Mouse (Mus musculus): ENCODE results near the gene Ptprn2. TPM values are rescaled to one million over a fixed set of nuclear protein-coding genes. Genes with fewer than 3 reads are reported as not detected.

The Ptprn2 gene
- polyA plus RNA-seq, 1 experiment from 2014 or later = 7.9 TPM

GRCm38 (mm10) chr12:117149176-117149575 is 663.7 kb downstream of the Ptprn2 start:
- H3K4me3 ChIP-seq = peak overlapping the region; percentile 94
- DNase-seq (ENCODE audit: low spot score) = peak; percentile 37
- H3K27me3 ChIP-seq (ENCODE audit: low read depth, poor library complexity, severe bottlenecking) = peaks cover 39% of the 10 kb centered on the region
- H3K27ac ChIP-seq (replicated peaks) = peak overlapping the region; percentile 98
- no peaks in the 10 kb centered on the region for H3K9me3 ChIP-seq (replicated peaks)
- peaks cover 29% of the 10 kb centered on the region for H3K36me3 ChIP-seq
- peaks cover 58% of the 10 kb centered on the region for H3K4me1 ChIP-seq
- 8% methylated on average over 7 of the region's 7 CpGs for WGBS

GRCm38 (mm10) chr12:117150611-117151395 is 665.3 kb downstream of the Ptprn2 start:
- WGBS = 4% methylated on average over 33 of the region's 33 CpGs
- Histone ChIP-seq H3K27ac (replicated peaks) (peak overlapping the region; percentile 98), H3K27me3 (ENCODE audit: low read depth, poor library complexity, severe bottlenecking) (peaks cover 55% of the 10 kb centered on the region)

GRCm38 (mm10) chr12:117151611-117152010 is 666.1 kb downstream of the Ptprn2 start:
- 3% methylated on average over 7 of the region's 7 CpGs for WGBS
- Histone ChIP-seq H3K36me3 (peaks cover 5% of the 10 kb centered on the region), H3K27me3 (ENCODE audit: low read depth, poor library complexity, severe bottlenecking) (peaks cover 60% of the 10 kb centered on the region), H3K9me3 (replicated peaks) (no peaks in the 10 kb centered on the region), H3K27ac (replicated peaks) (peak overlapping the region; percentile 98), H3K4me3 (peak overlapping the region; percentile 94), H3K4me1 (peaks cover 64% of the 10 kb centered on the region)
- DNase-seq (ENCODE audit: low spot score) = peak; percentile 73

More at GRCm38 (mm10) chr12:117150611-117151395, 665.3 kb downstream of the Ptprn2 start:
- Histone ChIP-seq H3K36me3 (peaks cover 13% of the 10 kb centered on the region), H3K4me3 (peak overlapping the region; percentile 94), H3K4me1 (peaks cover 63% of the 10 kb centered on the region), H3K9me3 (replicated peaks) (no peaks in the 10 kb centered on the region)
- peak; percentile 78 for DNase-seq (ENCODE audit: low spot score)

GRCm38 (mm10) chr12:117152366-117153165 is 667.0 kb downstream of the Ptprn2 start:
- 2% methylated on average over 28 of the region's 28 CpGs for WGBS
- Histone ChIP-seq H3K36me3 (0 out of 2 replicates have a peak, but pooled peaks cover under 1% of the 10 kb centered on the region), H3K27ac (replicated peaks) (peak overlapping the region; percentile 98), H3K27me3 (ENCODE audit: low read depth, poor library complexity, severe bottlenecking) (peaks cover 60% of the 10 kb centered on the region), H3K4me3 (peak overlapping the region; percentile 94), H3K9me3 (replicated peaks) (no peaks in the 10 kb centered on the region), H3K4me1 (peaks cover 68% of the 10 kb centered on the region)
- peak; percentile 68 for DNase-seq (ENCODE audit: low spot score)

GRCm38 (mm10) chr12:117153166-117153480 is 667.6 kb downstream of the Ptprn2 start:
- under 1% methylated on average over 8 of the region's 8 CpGs for WGBS
- 0 out of 2 replicates have a peak, but pooled peaks cover 6% of the 10 kb centered on the region for H3K36me3 ChIP-seq
- peak overlapping the region; percentile 94 for H3K4me3 ChIP-seq
- H3K9me3 ChIP-seq (replicated peaks) = no peaks in the 10 kb centered on the region
- H3K27ac ChIP-seq (replicated peaks) = peak overlapping the region; percentile 98
- peaks cover 63% of the 10 kb centered on the region for H3K27me3 ChIP-seq (ENCODE audit: low read depth, poor library complexity, severe bottlenecking)
- DNase-seq (ENCODE audit: low spot score) = peak; percentile 43
- peaks cover 68% of the 10 kb centered on the region for H3K4me1 ChIP-seq

- DNase-seq (ENCODE audit: low spot score) = peak; percentile 89
- under 1% methylated on average over 72 of the region's 73 CpGs for WGBS
- Histone ChIP-seq H3K4me1 (peaks cover 68% of the 10 kb centered on the region), H3K9me3 (replicated peaks) (no peaks in the 10 kb centered on the region), H3K27ac (replicated peaks) (peak overlapping the region; percentile 98), H3K27me3 (ENCODE audit: low read depth, poor library complexity, severe bottlenecking) (peaks cover 70% of the 10 kb centered on the region), H3K4me3 (peak overlapping the region; percentile 94), H3K36me3 (peaks cover 12% of the 10 kb centered on the region)
Observed at GRCm38 (mm10) chr12:117153671-117154355, 668.3 kb downstream of the Ptprn2 start.

DNA sequence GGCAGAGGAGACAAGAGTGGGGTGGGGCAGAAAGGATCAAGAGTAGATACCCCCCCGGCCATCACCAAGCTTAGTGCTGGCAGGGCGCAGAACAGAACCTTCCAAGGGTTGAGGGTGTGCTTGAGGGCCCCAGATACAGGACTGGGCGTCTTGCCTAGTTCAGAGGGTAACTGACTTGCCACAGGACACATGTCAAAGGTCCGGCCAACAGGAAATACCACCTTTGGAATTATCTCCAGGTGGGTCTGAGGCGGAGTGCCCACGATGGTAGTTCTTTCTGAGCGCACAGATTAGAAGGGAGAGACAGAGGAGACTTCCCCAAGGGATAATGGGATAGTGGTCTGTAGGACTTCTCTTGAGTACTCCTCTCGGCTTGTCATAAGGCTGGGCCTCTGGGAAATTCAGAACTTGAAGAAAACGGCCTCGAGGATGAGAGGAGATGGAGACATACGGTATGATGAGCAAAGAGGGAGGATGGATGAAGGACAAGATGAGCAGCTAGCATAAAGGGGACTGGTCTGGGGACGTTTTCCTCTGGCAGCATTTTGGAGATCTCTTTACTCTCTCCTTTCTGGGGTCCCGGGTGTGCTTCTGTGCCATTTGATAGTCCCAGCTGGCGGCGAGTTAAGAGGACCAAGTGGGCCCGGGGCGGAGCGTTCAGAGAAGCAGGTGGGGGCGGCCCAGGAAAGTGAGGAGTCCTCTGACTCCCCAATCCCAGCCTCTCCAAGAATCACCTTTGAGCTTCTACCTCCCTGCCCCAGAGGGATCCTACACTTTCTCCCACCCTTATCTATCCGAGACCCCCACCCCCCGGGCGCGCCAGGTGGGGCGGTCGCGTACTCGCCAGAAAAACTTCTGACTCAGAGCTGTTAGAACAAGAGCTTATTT is 669.1 kb downstream of the Ptprn2 start:
- peak overlapping the region; percentile 98 for H3K27ac ChIP-seq (replicated peaks)
- H3K4me3 ChIP-seq = peak overlapping the region; percentile 94
- under 1% methylated on average over 26 of the region's 27 CpGs for WGBS
- peaks cover 20% of the 10 kb centered on the region for H3K36me3 ChIP-seq
- H3K9me3 ChIP-seq (replicated peaks) = no peaks in the 10 kb centered on the region
- peaks cover 78% of the 10 kb centered on the region for H3K27me3 ChIP-seq (ENCODE audit: low read depth, poor library complexity, severe bottlenecking)
- peaks cover 68% of the 10 kb centered on the region for H3K4me1 ChIP-seq
- DNase-seq (ENCODE audit: low spot score) = peak; percentile 46

GRCm38 (mm10) chr12:117155307-117156220 is 670.0 kb downstream of the Ptprn2 start:
- peak overlapping the region; percentile 98 for H3K27ac ChIP-seq (replicated peaks)
- no peaks in the 10 kb centered on the region for H3K9me3 ChIP-seq (replicated peaks)
- peaks cover 70% of the 10 kb centered on the region for H3K4me1 ChIP-seq
- DNase-seq (ENCODE audit: low spot score) = peak; percentile 87
- H3K4me3 ChIP-seq = peak overlapping the region; percentile 94
- H3K27me3 ChIP-seq (ENCODE audit: low read depth, poor library complexity, severe bottlenecking) = peaks cover 82% of the 10 kb centered on the region
- peaks cover 30% of the 10 kb centered on the region for H3K36me3 ChIP-seq
- WGBS = under 1% methylated on average over 33 of the region's 33 CpGs

DNA sequence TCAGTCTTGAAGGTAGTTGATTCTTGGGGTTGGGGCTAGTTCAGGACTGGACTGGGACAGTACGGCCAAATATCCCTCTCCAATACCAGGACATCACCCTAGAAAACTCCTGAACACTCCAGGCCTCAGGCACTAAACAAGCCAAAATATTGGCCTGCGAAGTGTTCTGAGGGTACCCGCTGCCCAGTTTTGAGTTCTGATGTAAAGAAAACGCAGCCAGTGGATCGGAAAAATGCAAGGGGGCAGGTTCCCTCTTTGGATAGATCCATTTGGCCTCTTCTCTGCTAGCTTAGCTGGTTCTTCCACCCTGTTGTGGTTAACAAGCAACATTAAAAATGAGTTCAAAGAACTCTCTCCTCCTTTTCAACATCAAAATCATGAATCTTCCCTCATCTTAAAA is 670.7 kb downstream of the Ptprn2 start:
- Histone ChIP-seq H3K4me3 (peak overlapping the region; percentile 94), H3K27me3 (ENCODE audit: low read depth, poor library complexity, severe bottlenecking) (peaks cover 81% of the 10 kb centered on the region), H3K27ac (replicated peaks) (peak overlapping the region; percentile 98), H3K4me1 (peaks cover 70% of the 10 kb centered on the region), H3K36me3 (peaks cover 37% of the 10 kb centered on the region), H3K9me3 (replicated peaks) (no peaks in the 10 kb centered on the region)
- DNase-seq (ENCODE audit: low spot score) = no peak
- WGBS = 5% methylated on average over 5 of the region's 5 CpGs

GRCm38 (mm10) chr12:117156786-117157185 is 671.3 kb downstream of the Ptprn2 start:
- DNase-seq (ENCODE audit: low spot score) = no peak
- peak overlapping the region; percentile 98 for H3K27ac ChIP-seq (replicated peaks)
- H3K27me3 ChIP-seq (ENCODE audit: low read depth, poor library complexity, severe bottlenecking) = peaks cover 81% of the 10 kb centered on the region
- H3K4me3 ChIP-seq = peak overlapping the region; percentile 94
- whole genome bisulfite sequencing = 16% methylated on average over 3 of the region's 3 CpGs
- no peaks in the 10 kb centered on the region for H3K9me3 ChIP-seq (replicated peaks)
- peaks cover 70% of the 10 kb centered on the region for H3K4me1 ChIP-seq
- peaks cover 42% of the 10 kb centered on the region for H3K36me3 ChIP-seq

DNA sequence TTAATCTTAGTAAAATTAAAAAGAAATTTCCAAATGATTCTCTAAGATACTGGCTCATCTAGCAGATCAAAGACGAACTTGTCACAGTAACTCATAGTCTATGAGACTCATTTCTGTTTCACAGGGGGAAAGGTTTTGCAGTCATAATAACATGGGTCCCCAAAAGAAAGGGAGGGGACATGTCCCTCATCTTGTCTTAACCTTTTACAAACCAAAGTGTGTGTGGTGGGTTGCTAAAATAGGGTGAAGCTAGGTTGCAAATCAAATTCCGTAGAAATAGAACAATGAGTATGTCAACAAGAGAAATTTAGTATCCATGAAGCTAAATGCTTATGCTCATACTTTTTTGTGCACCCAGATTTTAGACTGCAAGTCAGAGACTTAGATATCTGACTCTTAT is 671.7 kb downstream of the Ptprn2 start:
- Histone ChIP-seq H3K27ac (replicated peaks) (peak overlapping the region; percentile 98), H3K4me3 (peak overlapping the region; percentile 94), H3K36me3 (peaks cover 47% of the 10 kb centered on the region), H3K27me3 (ENCODE audit: low read depth, poor library complexity, severe bottlenecking) (peaks cover 78% of the 10 kb centered on the region), H3K4me1 (peaks cover 70% of the 10 kb centered on the region), H3K9me3 (replicated peaks) (no peaks in the 10 kb centered on the region)
- WGBS = 30% methylated on average over 2 of the region's 2 CpGs
- no peak for DNase-seq (ENCODE audit: low spot score)

All from midbrain, embryonic 10.5 days (tissue).